Mouse (Mus musculus) intestine, postnatal 0 days (tissue): Measurements from ENCODE around the gene Nhs. TPM values are rescaled to one million over a fixed set of nuclear protein-coding genes. Genes with fewer than 3 reads are reported as not detected.

Experiments used
- ATAC-seq: fragments of 200-750 bp; cut with Nextera tagmentation; 2 replicates; pipeline ENCODE4 v1.8.0; 2017; ENCODE audit warnings: mild to moderate bottlenecking, moderate TSS enrichment, moderate library complexity
- H3K27ac ChIP-seq: fragments of 300-500 bp; sonication (generic); 2 replicates; pipeline ENCODE4 v1.5.1; 2014; ENCODE audit warnings: mild to moderate bottlenecking, low read depth, low read length, moderate library complexity
- H3K27me3 ChIP-seq: fragments of 300-500 bp; sonication (generic); replicated peaks from 2 replicates; pipeline ENCODE4 v1.6.1; 2014; ENCODE audit warnings: low read length, mixed read lengths; ENCODE audit not compliant: control insufficient read depth, insufficient read depth
- H3K36me3 ChIP-seq: fragments of 300-500 bp; sonication (generic); 2 replicates; pipeline ENCODE4 v1.6.1; 2014; ENCODE audit warnings: mild to moderate bottlenecking, moderate library complexity; ENCODE audit not compliant: control insufficient read depth, insufficient read depth
- H3K4me1 ChIP-seq: fragments of 300-500 bp; sonication (generic); replicated peaks from 2 replicates; pipeline ENCODE4 v1.6.1; 2014; ENCODE audit warnings: antibody characterized with exemption, low read length, mixed read lengths; ENCODE audit not compliant: control insufficient read depth, insufficient read depth
- H3K4me2 ChIP-seq: fragments of 300-500 bp; sonication (generic); replicated peaks from 2 replicates; pipeline ENCODE4 v1.6.1; 2014; ENCODE audit warnings: low read depth, mild to moderate bottlenecking, moderate library complexity
- H3K4me3 ChIP-seq: fragments of 300-500 bp; sonication (generic); 2 replicates; pipeline ENCODE4 v1.5.1; 2014; ENCODE audit warnings: low read depth, low read length
- H3K9ac ChIP-seq: fragments of 300-500 bp; sonication (generic); 2 replicates; pipeline ENCODE4 v1.6.1; 2014; ENCODE audit warnings: mild to moderate bottlenecking, low read depth, low read length
- H3K9me3 ChIP-seq: fragments of 300-500 bp; sonication (generic); 2 replicates; pipeline ENCODE4 v1.6.1; 2016; ENCODE audit warnings: mixed run types; ENCODE audit not compliant: control insufficient read depth
- CTCF ChIP-seq: sonication (generic); IDR thresholded peaks from 2 replicates; pipeline ENCODE4 v1.5.1; 2016; ENCODE audit warnings: low read depth, mild to moderate bottlenecking, control low read depth, antibody characterized with exemption, moderate library complexity
- WGBS: fragments of 180-500 bp; shearing (Covaris S2); extraction: QIAGEN DNeasy Blood & Tissue Kit; methylation state at CpG from one replicate; pipeline ENCODE4 v1.1.7; 2014; 5-methylcytosine and 5-hydroxymethylcytosine counted together
- polyA plus RNA-seq: library from polyadenylated mRNA; unstranded; fragments of >200 nt; fragmentation: Nextera tagmentation; extraction: Ambion mirVana; gene quantifications from 2 replicates; pipeline ENCODE4 v1.2.1, GENCODE M21; 2015

The Nhs gene
- polyA plus RNA-seq, 1 experiment from 2014 or later, result 0.34 TPM

GRCm38 (mm10) chrX:161976376-161976775 lies 183.2 kb downstream of the Nhs start:
- Histone ChIP-seq H3K4me2 (no peak overlapping the region), H3K27me3 (0 out of 2 replicates have a peak, but pooled peaks cover 2% of the 10 kb centered on the region), H3K4me1 (no peaks in the 10 kb centered on the region), H3K9me3 (no peaks in the 10 kb centered on the region), H3K36me3 (no peaks in the 10 kb centered on the region), H3K4me3 (no peak overlapping the region), H3K9ac (no peak overlapping the region), H3K27ac (no peak overlapping the region)
- TF ChIP-seq CTCF, result no peak
- WGBS, result 81% methylated on average over 2 of the region's 2 CpGs
- ATAC-seq, result no peak

DNA sequence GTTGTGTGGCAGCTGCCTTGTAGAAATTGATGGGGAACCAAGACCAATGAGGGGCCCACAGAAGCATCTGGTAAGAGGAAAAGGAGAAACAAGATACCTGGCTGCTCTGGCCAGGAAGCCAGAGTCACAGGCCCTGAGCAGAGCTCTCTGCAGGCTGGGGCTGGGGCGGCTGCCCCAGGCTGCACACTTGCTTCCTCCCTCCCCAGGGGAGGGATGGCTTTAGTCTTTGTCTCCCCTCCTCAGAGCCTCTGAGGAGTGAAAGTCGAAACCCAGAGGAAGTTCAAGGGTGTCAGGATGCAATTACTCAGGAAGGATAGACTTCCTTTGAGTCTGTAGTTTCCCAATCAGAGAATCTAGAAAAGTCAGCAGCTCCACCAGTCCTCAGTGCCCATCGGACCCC lies 186.0 kb downstream of the Nhs start:
- TF ChIP-seq CTCF, result no peak
- WGBS, result 47% methylated on average over 3 of the region's 3 CpGs
- Histone ChIP-seq H3K4me3 (no peak overlapping the region), H3K36me3 (no peaks in the 10 kb centered on the region), H3K9ac (no peak overlapping the region), H3K4me1 (no peaks in the 10 kb centered on the region), H3K27ac (no peak overlapping the region), H3K9me3 (no peaks in the 10 kb centered on the region), H3K27me3 (0 out of 2 replicates have a peak, but pooled peaks cover 2% of the 10 kb centered on the region), H3K4me2 (no peak overlapping the region)
- ATAC-seq, result no peak

GRCm38 (mm10) chrX:161972723-161973122 lies 186.8 kb downstream of the Nhs start:
- no peak overlapping the region for H3K9ac ChIP-seq
- no peaks in the 10 kb centered on the region for H3K4me1 ChIP-seq
- no peak for ATAC-seq
- TF ChIP-seq CTCF, result no peak
- 0 out of 2 replicates have a peak, but pooled peaks cover 2% of the 10 kb centered on the region for H3K27me3 ChIP-seq
- no peak overlapping the region for H3K27ac ChIP-seq
- no peaks in the 10 kb centered on the region for H3K36me3 ChIP-seq
- H3K4me2 ChIP-seq, result no peak overlapping the region
- no peak overlapping the region for H3K4me3 ChIP-seq
- no peaks in the 10 kb centered on the region for H3K9me3 ChIP-seq

- no peak overlapping the region for H3K9ac ChIP-seq
- H3K27me3 ChIP-seq, result 0 out of 2 replicates have a peak, but pooled peaks cover 2% of the 10 kb centered on the region
- no peaks in the 10 kb centered on the region for H3K9me3 ChIP-seq
- H3K36me3 ChIP-seq, result no peaks in the 10 kb centered on the region
- no peak overlapping the region for H3K27ac ChIP-seq
- H3K4me1 ChIP-seq, result no peaks in the 10 kb centered on the region
- no peak overlapping the region for H3K4me2 ChIP-seq
- ATAC-seq, result no peak
- no peak overlapping the region for H3K4me3 ChIP-seq
- TF ChIP-seq CTCF, result no peak
- 73% methylated on average over 3 of the region's 3 CpGs for WGBS
Observed at GRCm38 (mm10) chrX:161971961-161972502, 187.5 kb downstream of the Nhs start.

- 85% methylated on average over 1 of the region's 1 CpGs for WGBS
Observed at GRCm38 (mm10) chrX:161971131-161971530, 188.4 kb downstream of the Nhs start.

GRCm38 (mm10) chrX:161967692-161968091 lies 191.8 kb downstream of the Nhs start:
- H3K27ac ChIP-seq, result no peak overlapping the region
- 32% methylated on average over 4 of the region's 4 CpGs for WGBS
- no peak overlapping the region for H3K4me3 ChIP-seq
- peak; percentile 76 for TF ChIP-seq CTCF
- no peak overlapping the region for H3K4me2 ChIP-seq
- H3K9ac ChIP-seq, result no peak overlapping the region
- H3K9me3 ChIP-seq, result no peaks in the 10 kb centered on the region
- ATAC-seq, result no peak
- no peaks in the 10 kb centered on the region for H3K4me1 ChIP-seq
- no peaks in the 10 kb centered on the region for H3K27me3 ChIP-seq
- no peaks in the 10 kb centered on the region for H3K36me3 ChIP-seq

More at GRCm38 (mm10) chrX:161971131-161971530, 188.4 kb downstream of the Nhs start:
- H3K4me3 ChIP-seq, result no peak overlapping the region
- H3K9me3 ChIP-seq, result no peaks in the 10 kb centered on the region
- TF ChIP-seq CTCF, result no peak
- H3K27ac ChIP-seq, result no peak overlapping the region
- 0 out of 2 replicates have a peak, but pooled peaks cover 2% of the 10 kb centered on the region for H3K27me3 ChIP-seq
- H3K4me1 ChIP-seq, result no peaks in the 10 kb centered on the region
- no peak for ATAC-seq
- no peak overlapping the region for H3K4me2 ChIP-seq
- H3K9ac ChIP-seq, result no peak overlapping the region
- H3K36me3 ChIP-seq, result no peaks in the 10 kb centered on the region

DNA sequence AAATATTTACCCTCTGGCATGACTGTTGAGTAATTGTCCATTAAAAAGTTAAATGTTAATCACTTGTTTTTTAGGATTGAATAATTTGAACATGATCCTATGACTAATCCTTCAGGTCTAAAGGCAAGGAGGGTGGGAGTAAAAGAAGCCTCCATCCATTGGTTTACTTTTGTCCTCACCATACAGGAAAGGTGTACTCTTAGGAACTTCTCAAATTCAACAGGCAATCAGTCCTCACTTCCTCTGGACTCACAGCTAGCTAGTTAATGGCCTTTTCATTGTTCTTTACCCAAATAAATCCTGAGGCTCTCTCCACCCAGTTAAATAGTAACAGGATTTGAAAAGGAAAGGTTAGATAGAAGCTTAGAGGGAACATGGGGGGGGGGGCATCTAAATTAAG lies 196.2 kb downstream of the Nhs start:
- H3K4me3 ChIP-seq, result no peak overlapping the region
- no peaks in the 10 kb centered on the region for H3K9me3 ChIP-seq
- H3K4me2 ChIP-seq, result no peak overlapping the region
- H3K36me3 ChIP-seq, result no peaks in the 10 kb centered on the region
- TF ChIP-seq CTCF, result no peak
- no peak overlapping the region for H3K27ac ChIP-seq
- H3K9ac ChIP-seq, result no peak overlapping the region
- no peak for ATAC-seq
- no peaks in the 10 kb centered on the region for H3K4me1 ChIP-seq
- no peaks in the 10 kb centered on the region for H3K27me3 ChIP-seq
